Mouse (Mus musculus): Measurements from ENCODE around the gene Nfia. TPM values are rescaled to one million over a fixed set of nuclear protein-coding genes. Genes with fewer than 3 reads are reported as not detected.

Nfia gene
- polyA plus RNA-seq, 1 experiment from 2014 or later = 49.2 TPM

GRCm38 (mm10) chr4:97758661-97759060 lies 13.9 kb upstream of the Nfia start:
- DNase-seq (ENCODE audit: low spot score) (no peak), ATAC-seq (ENCODE audit: low FRiP score) (no peak)
- no peaks in the 10 kb centered on the region for H3K9me3 ChIP-seq (ENCODE audit: control insufficient read depth, low read length)
- 15% methylated on average over 3 of the region's 3 CpGs for WGBS
- peak overlapping the region; percentile 40 for H3K4me3 ChIP-seq (replicated peaks; ENCODE audit: low read length)
- H3K36me3 ChIP-seq (replicated peaks; ENCODE audit: control insufficient read depth, insufficient read depth) = no peaks in the 10 kb centered on the region
- peak overlapping the region; percentile 82 for H3K4me2 ChIP-seq (replicated peaks)
- H3K9ac ChIP-seq = peak overlapping the region; percentile 64
- peaks cover 33% of the 10 kb centered on the region for H3K27me3 ChIP-seq (ENCODE audit: control insufficient read depth, insufficient read depth, low read length)
- peak overlapping the region; percentile 89 for H3K27ac ChIP-seq
- H3K4me1 ChIP-seq (replicated peaks; ENCODE audit: control insufficient read depth, insufficient read depth, low read length) = peaks cover 10% of the 10 kb centered on the region; the same call in 1 of the 2 replicates

GRCm38 (mm10) chr4:97764616-97765015 lies 7.9 kb upstream of the Nfia start:
- ATAC-seq (ENCODE audit: low FRiP score) (no peak), DNase-seq (ENCODE audit: low spot score) (no peak)
- H3K4me2 ChIP-seq (replicated peaks) = no peak overlapping the region

GRCm38 (mm10) chr4:97765341-97766020 lies 7.1 kb upstream of the Nfia start:
- 84% methylated on average over 4 of the region's 4 CpGs for WGBS
- Histone ChIP-seq H3K4me1 (replicated peaks; ENCODE audit: control insufficient read depth, insufficient read depth, low read length) (no peaks in the 10 kb centered on the region), H3K9me3 (ENCODE audit: control insufficient read depth, low read length) (no peaks in the 10 kb centered on the region), H3K27ac (no peak overlapping the region), H3K4me3 (replicated peaks; ENCODE audit: low read length) (no peak overlapping the region), H3K36me3 (replicated peaks; ENCODE audit: control insufficient read depth, insufficient read depth) (no peaks in the 10 kb centered on the region), H3K9ac (no peak overlapping the region), H3K4me2 (replicated peaks) (no peak overlapping the region), H3K27me3 (ENCODE audit: control insufficient read depth, insufficient read depth, low read length) (no peaks in the 10 kb centered on the region)
- no peak for DNase-seq (ENCODE audit: low spot score)
- ATAC-seq (ENCODE audit: low FRiP score) = no peak

More at GRCm38 (mm10) chr4:97764616-97765015, 7.9 kb upstream of the Nfia start:
- H3K36me3 ChIP-seq (replicated peaks; ENCODE audit: control insufficient read depth, insufficient read depth) = no peaks in the 10 kb centered on the region
- H3K9me3 ChIP-seq (ENCODE audit: control insufficient read depth, low read length) = no peaks in the 10 kb centered on the region
- H3K9ac ChIP-seq = no peak overlapping the region
- no peak overlapping the region for H3K4me3 ChIP-seq (replicated peaks; ENCODE audit: low read length)
- H3K27ac ChIP-seq = no peak overlapping the region
- H3K4me1 ChIP-seq (replicated peaks; ENCODE audit: control insufficient read depth, insufficient read depth, low read length) = no peaks in the 10 kb centered on the region
- H3K27me3 ChIP-seq (ENCODE audit: control insufficient read depth, insufficient read depth, low read length) = peaks cover 4% of the 10 kb centered on the region; the same call in 1 of the 2 replicates
- WGBS = 33% methylated on average over 4 of the region's 4 CpGs

DNA sequence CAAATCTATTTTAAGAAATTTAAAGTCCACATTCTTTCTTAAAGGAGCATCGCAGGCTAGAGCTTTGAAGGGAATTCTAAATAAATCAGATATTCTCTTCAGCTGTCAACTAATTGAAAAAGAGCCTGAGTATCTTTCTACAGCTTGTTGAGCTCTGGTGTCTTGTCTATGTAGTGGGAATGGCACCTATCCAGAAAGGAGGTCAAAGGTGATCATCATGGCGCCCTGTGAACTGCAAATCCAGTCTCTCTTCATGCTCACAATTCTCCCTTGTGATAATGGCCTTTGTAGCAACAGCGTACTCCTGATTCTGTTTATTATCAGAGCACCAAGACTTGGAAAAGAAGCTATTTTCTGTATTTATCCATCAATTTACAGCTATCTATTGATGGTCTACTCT lies 6.4 kb upstream of the Nfia start:
- no peak overlapping the region for H3K4me2 ChIP-seq (replicated peaks)
- H3K4me1 ChIP-seq (replicated peaks; ENCODE audit: control insufficient read depth, insufficient read depth, low read length) = no peaks in the 10 kb centered on the region
- ATAC-seq (ENCODE audit: low FRiP score) = no peak
- no peak overlapping the region for H3K27ac ChIP-seq
- no peaks in the 10 kb centered on the region for H3K27me3 ChIP-seq (ENCODE audit: control insufficient read depth, insufficient read depth, low read length)
- no peak for DNase-seq (ENCODE audit: low spot score)
- no peaks in the 10 kb centered on the region for H3K9me3 ChIP-seq (ENCODE audit: control insufficient read depth, low read length)
- H3K9ac ChIP-seq = no peak overlapping the region
- H3K36me3 ChIP-seq (replicated peaks; ENCODE audit: control insufficient read depth, insufficient read depth) = no peaks in the 10 kb centered on the region
- WGBS = 86% methylated on average over 3 of the region's 3 CpGs
- no peak overlapping the region for H3K4me3 ChIP-seq (replicated peaks; ENCODE audit: low read length)

GRCm38 (mm10) chr4:97767025-97767424 lies 5.5 kb upstream of the Nfia start:
- no peak for DNase-seq (ENCODE audit: low spot score)
- H3K27ac ChIP-seq = no peak overlapping the region
- H3K4me1 ChIP-seq (replicated peaks; ENCODE audit: control insufficient read depth, insufficient read depth, low read length) = no peaks in the 10 kb centered on the region
- no peak overlapping the region for H3K4me2 ChIP-seq (replicated peaks)
- no peaks in the 10 kb centered on the region for H3K9me3 ChIP-seq (ENCODE audit: control insufficient read depth, low read length)
- H3K27me3 ChIP-seq (ENCODE audit: control insufficient read depth, insufficient read depth, low read length) = no peaks in the 10 kb centered on the region
- WGBS = 77% methylated on average over 4 of the region's 4 CpGs
- ATAC-seq (ENCODE audit: low FRiP score) = no peak
- H3K9ac ChIP-seq = no peak overlapping the region
- H3K4me3 ChIP-seq (replicated peaks; ENCODE audit: low read length) = no peak overlapping the region
- no peaks in the 10 kb centered on the region for H3K36me3 ChIP-seq (replicated peaks; ENCODE audit: control insufficient read depth, insufficient read depth)

DNA sequence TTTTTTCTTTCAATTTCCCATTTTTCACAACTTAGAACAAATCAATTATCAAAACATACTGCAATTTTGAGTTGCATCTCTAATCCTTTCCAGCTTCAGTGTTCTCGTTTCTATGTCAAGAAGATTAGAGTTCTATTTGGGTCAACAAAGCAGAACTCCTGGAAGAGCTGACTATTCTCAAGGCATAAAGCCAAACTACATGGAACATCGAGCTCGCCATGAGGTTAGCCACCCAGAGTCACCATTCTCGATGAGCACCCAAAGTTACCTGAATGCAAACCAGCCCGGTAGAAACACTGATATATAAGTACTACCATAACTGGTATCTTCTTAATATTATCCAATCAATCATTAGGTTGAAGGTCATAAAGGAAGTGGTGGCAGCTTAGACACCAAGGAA lies 5.0 kb upstream of the Nfia start:
- H3K27ac ChIP-seq = no peak overlapping the region
- H3K27me3 ChIP-seq (ENCODE audit: control insufficient read depth, insufficient read depth, low read length) = no peaks in the 10 kb centered on the region
- no peaks in the 10 kb centered on the region for H3K9me3 ChIP-seq (ENCODE audit: control insufficient read depth, low read length)
- ATAC-seq (ENCODE audit: low FRiP score) (no peak), DNase-seq (ENCODE audit: low spot score) (no peak)
- 92% methylated on average over 5 of the region's 5 CpGs for WGBS
- H3K4me1 ChIP-seq (replicated peaks; ENCODE audit: control insufficient read depth, insufficient read depth, low read length) = no peaks in the 10 kb centered on the region
- H3K4me3 ChIP-seq (replicated peaks; ENCODE audit: low read length) = no peak overlapping the region
- H3K9ac ChIP-seq = no peak overlapping the region
- no peaks in the 10 kb centered on the region for H3K36me3 ChIP-seq (replicated peaks; ENCODE audit: control insufficient read depth, insufficient read depth)
- H3K4me2 ChIP-seq (replicated peaks) = no peak overlapping the region

DNA sequence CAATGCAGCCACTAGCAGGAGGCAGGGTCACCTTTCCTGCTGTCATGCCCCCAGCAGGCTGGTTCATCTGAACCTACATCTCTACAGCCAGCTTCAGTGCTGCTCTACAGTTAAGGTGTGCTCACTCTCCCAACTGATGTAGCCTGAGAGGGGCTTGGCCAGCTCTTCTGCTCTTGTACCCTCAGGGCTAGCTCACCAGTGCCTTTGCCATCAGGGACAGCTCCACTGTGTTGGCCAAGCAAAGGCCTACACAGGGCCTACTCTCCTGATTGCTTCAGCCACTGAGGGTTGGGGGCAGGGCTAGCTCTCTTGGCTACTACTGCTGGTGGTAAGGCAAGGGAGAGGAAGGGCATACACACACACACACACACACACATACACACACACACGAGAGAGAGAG lies 2.7 kb upstream of the Nfia start:
- H3K9ac ChIP-seq = no peak overlapping the region
- WGBS = no CpG with 5 or more reads among the region's 1 CpGs
- ATAC-seq (ENCODE audit: low FRiP score) = no peak

DNA sequence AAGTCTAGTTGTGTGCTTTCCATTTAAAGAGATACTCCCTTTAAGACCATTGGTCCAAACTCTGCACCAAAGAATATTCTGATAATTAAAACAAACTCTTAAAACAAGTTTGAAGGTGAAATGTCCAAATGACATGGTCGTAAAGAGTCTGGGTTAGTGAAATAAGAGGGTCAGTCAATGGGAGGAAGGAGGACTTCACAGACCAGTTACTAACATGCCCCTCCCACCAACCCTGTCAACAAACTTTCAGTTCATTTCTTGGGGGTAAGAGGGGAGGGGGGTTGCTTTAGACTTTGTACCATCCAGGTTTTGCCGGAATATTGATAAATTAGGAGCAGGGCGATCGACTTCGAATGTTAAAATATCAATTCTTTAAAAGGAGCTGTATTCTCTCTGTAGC lies 1.1 kb upstream of the Nfia start:
- peak overlapping the region; percentile 66 for H3K9ac ChIP-seq
- DNase-seq (ENCODE audit: low spot score) (no peak), ATAC-seq (ENCODE audit: low FRiP score) (no peak)
- WGBS = 17% methylated on average over 5 of the region's 5 CpGs
- peaks cover 14% of the 10 kb centered on the region; the same call in 1 of the 2 replicates for H3K27me3 ChIP-seq (ENCODE audit: control insufficient read depth, insufficient read depth, low read length)
- H3K36me3 ChIP-seq (replicated peaks; ENCODE audit: control insufficient read depth, insufficient read depth) = no peaks in the 10 kb centered on the region
- H3K4me3 ChIP-seq (replicated peaks; ENCODE audit: low read length) = peak overlapping the region; percentile 41
- no peaks in the 10 kb centered on the region for H3K9me3 ChIP-seq (ENCODE audit: control insufficient read depth, low read length)
- H3K4me2 ChIP-seq (replicated peaks) = peak overlapping the region; percentile 92
- 0 out of 2 replicates have a peak, but pooled peaks cover 3% of the 10 kb centered on the region for H3K4me1 ChIP-seq (replicated peaks; ENCODE audit: control insufficient read depth, insufficient read depth, low read length)
- H3K27ac ChIP-seq = peak overlapping the region; percentile 89

More for the DNA sequence above, 2.7 kb upstream of the Nfia start:
- no peaks in the 10 kb centered on the region for H3K36me3 ChIP-seq (replicated peaks; ENCODE audit: control insufficient read depth, insufficient read depth)
- no peak for DNase-seq (ENCODE audit: low spot score)
- no peak overlapping the region for H3K27ac ChIP-seq
- no peak overlapping the region for H3K4me3 ChIP-seq (replicated peaks; ENCODE audit: low read length)
- no peak overlapping the region for H3K4me2 ChIP-seq (replicated peaks)
- peaks cover 3% of the 10 kb centered on the region; the same call in 1 of the 2 replicates for H3K27me3 ChIP-seq (ENCODE audit: control insufficient read depth, insufficient read depth, low read length)
- no peaks in the 10 kb centered on the region for H3K9me3 ChIP-seq (ENCODE audit: control insufficient read depth, low read length)
- no peaks in the 10 kb centered on the region for H3K4me1 ChIP-seq (replicated peaks; ENCODE audit: control insufficient read depth, insufficient read depth, low read length)

- Histone ChIP-seq H3K9ac (peak overlapping the region; percentile 66), H3K4me2 (replicated peaks) (peak overlapping the region; percentile 92), H3K4me3 (replicated peaks; ENCODE audit: low read length) (peak overlapping the region; percentile 41), H3K36me3 (replicated peaks; ENCODE audit: control insufficient read depth, insufficient read depth) (no peaks in the 10 kb centered on the region), H3K27me3 (ENCODE audit: control insufficient read depth, insufficient read depth, low read length) (peaks cover 18% of the 10 kb centered on the region; the same call in 1 of the 2 replicates), H3K9me3 (ENCODE audit: control insufficient read depth, low read length) (no peaks in the 10 kb centered on the region), H3K4me1 (replicated peaks; ENCODE audit: control insufficient read depth, insufficient read depth, low read length) (0 out of 2 replicates have a peak, but pooled peaks cover 3% of the 10 kb centered on the region), H3K27ac (peak overlapping the region; percentile 89)
- ATAC-seq (ENCODE audit: low FRiP score) (peak; percentile 93), DNase-seq (ENCODE audit: low spot score) (peak; percentile 89)
- under 1% methylated on average over 25 of the region's 25 CpGs for WGBS
Measured at GRCm38 (mm10) chr4:97772084-97772484, 450 bp upstream of the Nfia start.
